Mouse (Mus musculus): ENCODE data around the gene Rab19.
"Not testable (repeated sequence)": the region's sequence is repeated elsewhere in the genome, so short reads cannot be mapped to it uniquely, and the experiment has no call there.

Rab19 gene

DNA sequence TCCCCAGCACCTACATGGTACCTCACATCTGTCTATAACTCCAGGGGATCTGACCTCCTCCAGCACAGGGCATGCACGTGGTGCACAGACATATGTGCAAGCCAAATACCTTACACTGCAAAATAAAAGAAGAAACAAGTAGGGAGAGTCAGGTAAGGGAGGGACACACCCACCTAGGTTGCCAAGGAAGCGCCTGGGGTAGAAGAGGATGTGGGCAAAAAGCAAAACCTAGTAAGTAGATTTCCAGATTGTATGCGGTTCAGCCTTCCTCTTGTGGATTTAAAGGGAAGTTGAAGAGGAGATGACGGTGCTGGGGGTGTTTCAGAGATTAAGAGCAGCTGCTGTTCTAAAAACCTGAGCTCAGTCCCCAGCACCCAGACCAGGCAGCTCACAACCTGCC lies 1.8 kb upstream of the Rab19 start:
- DNase-seq (ENCODE audit: low read depth, low spot score) = no peak

DNA sequence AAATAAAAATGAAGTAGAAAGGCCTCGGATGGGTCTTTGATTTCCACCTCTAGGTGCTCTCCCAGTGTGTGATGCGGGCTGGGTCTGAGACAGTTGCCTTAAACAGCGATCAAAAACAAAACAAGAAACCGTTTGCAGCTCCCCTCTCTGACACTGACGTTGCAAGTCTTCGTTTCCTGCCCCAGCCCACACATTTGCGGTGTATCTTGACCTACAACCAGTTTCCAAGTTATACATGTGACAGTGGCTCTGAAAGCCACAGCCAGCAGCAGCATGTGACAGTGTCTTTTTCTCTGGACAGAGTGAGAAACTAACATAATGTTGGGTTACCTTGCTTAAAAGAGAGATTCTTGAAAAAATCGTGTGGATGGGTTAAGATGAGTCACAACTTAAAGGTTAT lies 1.2 kb upstream of the Rab19 start:
- DNase-seq (ENCODE audit: low read depth, low spot score) = no peak

DNA sequence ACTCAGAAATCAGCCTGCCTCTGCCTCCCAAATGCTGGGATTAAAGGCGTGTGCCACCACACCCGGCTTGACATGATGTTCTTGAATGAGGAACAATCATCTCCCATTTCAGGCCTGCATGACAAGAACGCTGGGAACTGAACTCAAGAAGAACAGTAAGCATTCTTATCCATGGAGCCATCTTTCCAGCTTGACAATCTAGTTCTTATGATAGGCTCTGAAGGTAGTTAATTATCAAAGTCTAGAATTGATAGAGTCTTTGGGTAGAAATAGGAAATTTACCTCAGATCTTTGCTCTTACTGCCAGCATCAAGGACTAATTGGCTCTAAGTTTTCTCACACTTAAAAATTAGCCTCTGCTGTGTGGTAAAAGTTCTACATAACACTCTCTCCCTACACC lies 699 bp upstream of the Rab19 start:
- no peak for DNase-seq (ENCODE audit: low read depth, low spot score)

DNA sequence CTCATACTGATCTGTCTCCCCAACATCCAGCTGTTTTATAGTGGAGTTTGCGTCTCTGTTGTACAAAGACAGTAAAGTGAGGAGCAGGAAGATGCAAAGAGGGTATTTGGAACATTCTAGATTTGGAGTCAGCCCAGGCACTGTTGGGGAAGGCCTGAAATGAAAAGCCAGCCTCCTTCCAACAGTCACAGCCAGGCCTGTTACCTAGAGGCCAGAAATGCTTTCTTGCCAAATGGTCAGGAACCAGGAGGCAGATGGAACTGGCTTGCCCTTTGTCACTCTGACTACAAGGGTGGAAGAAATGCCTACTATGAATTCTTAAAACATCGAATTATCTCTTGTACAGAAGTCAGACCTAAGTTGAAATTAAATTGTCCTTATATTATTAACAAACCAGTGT lies 9.0 kb downstream of the Rab19 start:
- no peak for DNase-seq (ENCODE audit: low read depth, low spot score)

DNA sequence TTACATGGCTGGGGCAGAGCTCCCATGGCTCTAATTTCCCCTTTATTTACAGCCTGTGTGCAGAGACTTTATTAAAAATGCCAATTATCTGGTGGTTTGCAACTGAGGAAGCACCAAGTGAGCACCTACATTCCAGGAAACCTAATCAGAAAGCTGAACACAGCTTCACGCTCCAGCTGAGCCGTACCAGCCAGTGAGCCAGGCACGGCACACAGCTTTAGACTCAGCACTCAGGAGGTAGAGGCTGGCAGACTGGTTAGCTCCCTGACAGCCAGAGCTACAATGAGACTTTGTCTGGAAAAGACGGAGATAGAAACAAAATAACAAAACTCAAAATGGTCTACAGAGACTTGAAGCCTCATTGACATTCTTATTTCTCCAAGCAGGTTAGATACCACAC lies 14.5 kb downstream of the Rab19 start:
- no peak for DNase-seq (ENCODE audit: low read depth, low spot score)

DNA sequence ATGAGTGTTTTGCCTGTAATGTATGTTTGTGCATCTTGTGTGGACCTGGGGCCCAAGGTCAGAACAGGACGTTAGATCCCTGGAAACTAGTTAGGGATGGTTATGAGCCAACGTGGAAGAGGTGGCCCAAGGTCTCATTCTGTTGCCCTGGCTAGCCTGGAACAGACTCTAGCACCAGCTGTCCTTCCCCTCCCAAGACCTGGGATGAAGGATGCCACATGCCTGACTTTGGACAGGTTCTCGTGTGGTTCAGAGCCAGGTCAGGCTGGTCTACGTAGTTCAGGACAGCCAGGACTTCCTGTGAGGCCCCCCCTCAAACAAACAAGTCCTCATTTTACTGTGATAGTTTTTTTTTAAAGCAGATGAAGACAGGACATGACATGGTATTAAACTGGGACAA lies 14.9 kb downstream of the Rab19 start:
- no peak for DNase-seq (ENCODE audit: low read depth, low spot score)

DNA sequence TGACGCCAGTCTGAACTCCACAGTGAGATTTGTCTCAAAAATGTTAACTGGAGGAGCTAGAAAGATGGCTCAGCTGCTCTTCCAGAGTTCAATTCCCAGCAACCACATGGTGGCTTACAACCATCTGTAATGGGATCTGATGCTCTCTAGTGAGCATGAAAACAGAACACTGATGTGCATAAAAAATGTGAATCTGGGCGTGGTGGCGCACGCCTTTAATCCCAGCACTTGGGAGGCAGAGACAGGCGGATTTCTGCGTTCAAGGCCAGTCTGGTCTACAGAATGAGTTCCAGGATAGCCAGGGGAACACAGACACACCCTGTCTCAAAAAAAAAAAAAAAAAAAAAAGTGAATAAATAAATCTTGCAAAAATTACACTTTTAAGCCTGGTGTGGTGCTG lies 16.1 kb downstream of the Rab19 start:
- no peak for DNase-seq (ENCODE audit: low read depth, low spot score)

DNA sequence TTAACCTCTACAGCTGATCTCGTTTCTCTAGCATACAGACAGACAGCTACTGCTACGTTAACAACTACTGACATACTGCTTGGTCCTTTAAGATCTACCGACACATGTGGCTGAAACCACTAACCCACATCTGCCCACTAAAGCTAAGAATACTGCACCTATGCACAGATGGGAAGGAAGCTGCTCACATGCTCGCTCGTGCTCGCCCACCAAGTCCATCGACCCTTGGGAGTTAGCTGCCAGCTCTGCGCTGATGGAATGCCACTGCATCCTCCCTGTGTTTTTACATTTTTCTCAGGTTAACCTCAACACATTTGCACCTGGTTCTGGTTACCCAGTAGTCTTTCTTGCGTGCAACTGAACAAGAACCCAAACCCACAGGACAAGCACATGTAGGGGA lies 17.4 kb downstream of the Rab19 start:
- DNase-seq (ENCODE audit: low read depth, low spot score) = no peak

DNA sequence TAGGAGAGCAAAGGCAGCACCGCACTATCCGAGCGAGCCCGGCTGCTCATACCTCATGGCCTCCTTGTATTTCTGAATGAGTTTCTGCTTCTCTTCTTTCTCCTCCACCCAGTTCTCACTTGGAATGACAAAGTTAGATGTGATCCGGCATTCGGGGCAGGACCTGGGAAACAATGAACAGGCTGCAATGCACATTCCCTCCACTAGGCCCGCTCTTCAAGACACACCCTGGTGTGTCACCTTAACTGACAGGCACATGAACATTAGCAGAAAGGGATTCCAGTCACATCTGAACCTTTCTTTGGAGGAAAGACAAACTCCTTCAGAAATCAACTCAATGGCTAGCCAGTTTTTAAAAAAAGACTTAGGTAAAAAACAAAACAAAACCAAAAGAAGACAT lies 19.4 kb downstream of the Rab19 start:
- DNase-seq (ENCODE audit: low read depth, low spot score) = no peak

DNA sequence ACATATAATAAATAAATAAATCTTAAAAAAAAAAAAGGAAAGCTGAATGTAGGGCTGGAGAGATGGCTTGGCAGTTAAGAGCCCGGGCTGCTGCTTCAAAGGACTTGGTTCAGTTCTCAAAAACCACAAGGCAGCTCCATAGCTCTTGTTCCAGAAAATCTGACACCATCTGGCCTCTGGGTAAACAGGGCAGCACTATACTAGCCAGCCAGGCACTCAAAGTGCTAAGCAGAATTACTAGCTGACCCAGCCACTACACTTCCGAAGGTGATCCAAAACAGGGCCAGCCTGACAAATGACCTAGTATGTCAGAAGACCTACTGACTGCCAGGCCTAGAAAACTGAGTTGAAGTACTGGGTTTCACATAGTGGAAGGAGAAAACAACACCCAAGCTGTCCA lies 22.2 kb downstream of the Rab19 start:
- DNase-seq (ENCODE audit: low read depth, low spot score) = no peak

DNA sequence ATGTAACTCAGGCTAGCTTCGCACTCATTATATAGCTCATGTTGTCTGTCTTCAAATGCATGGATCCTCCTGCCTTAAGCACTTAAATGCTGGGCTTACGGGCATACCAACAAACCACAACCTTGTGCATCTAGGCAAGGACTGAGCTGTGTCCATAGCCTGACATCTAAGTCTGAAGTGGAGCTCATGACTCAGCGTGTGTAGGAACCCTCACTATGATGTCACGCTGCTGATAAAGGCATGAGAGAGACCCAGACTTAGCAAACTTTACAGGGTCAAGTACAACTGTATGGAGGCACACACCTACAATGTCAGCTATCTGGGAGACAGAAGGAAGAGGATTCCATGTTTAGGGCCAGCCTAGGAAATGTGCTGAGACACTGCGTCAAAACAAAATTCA lies 25.5 kb downstream of the Rab19 start:
- DNase-seq (ENCODE audit: low read depth, low spot score) = no peak

DNA sequence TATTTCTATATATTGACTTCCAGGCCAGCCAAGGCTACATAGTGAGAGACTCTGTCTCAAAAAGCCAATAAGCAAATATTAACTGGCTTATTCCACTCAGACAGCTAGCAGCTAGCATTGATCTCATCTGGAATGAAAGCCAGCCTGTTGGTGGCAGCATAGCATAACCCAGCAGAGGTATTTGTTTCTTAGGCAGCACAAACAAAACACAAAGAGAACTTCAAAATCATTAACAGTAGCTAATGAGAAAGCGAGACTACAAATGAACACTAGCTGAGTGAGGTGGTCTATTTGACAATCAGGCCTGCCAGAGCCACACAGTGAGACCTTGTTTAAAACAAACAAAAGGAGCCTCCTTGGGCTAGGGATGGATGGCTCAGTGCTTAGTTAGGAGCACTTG lies 33.1 kb downstream of the Rab19 start:
- DNase-seq (ENCODE audit: low read depth, low spot score) = no peak

DNA sequence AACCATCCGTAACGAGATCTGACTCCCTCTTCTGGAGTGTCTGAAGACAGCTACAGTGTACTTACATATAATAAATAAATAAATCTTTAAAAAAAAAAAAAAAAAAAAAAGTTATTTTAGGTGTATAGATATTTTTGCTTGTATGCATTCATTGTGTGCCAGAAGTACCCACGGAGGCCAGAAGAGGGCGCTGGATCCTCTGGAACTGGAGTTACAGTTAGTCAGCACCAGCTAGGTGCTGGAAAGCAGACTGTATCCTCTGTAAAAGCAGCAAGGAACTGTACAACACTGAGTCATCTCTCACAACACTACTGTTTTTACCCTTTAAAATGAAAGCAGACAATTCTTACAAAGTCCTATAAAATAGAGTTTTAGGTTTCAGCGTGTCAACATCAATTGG lies 34.8 kb downstream of the Rab19 start:
- DNase-seq (ENCODE audit: low read depth, low spot score) = no peak

DNA sequence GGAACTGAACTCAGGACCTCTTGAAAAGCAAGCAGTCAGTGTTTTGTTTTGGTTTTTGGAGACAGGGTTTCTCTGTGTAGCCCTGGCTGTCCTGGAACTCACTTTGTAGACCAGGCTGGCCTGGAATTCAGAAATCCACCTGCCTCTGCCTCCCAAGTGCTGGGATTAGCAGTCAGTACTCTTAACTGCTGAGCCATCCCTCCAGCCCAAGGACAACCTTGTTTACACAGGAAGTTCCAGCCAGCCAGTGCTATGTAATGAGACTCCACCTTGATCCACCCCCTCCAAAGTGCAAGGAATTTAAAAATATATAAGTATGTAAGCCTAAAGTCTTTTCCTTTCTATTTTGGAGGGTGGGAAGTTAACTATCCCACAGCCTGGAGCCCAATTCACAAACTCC lies 35.7 kb downstream of the Rab19 start:
- not testable (repeated sequence) for DNase-seq (ENCODE audit: low read depth, low spot score)

DNA sequence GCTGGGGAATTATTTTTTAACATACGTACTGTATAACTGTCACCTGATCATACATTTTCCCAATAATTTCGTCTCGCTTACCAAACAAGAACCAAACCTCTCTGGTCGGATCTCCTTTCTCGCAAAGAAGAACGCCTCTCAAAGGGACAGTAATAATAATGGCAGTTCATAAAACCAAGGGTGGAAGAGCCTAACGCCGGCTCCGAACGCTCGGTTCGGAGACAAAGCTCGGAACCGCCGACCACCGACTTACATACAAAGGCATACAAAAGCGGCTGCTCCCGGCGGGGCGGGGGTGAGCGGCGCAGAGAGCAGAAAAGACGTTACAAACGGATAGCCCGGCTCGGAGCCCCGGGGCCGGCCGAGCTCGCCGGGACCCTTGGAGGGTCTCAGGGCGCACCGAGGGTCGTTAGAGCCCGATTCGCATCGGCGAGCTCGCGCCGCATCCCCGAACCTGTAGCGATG lies 38.4 kb downstream of the Rab19 start:
- DNase-seq (ENCODE audit: low read depth, low spot score) = no peak

DNA sequence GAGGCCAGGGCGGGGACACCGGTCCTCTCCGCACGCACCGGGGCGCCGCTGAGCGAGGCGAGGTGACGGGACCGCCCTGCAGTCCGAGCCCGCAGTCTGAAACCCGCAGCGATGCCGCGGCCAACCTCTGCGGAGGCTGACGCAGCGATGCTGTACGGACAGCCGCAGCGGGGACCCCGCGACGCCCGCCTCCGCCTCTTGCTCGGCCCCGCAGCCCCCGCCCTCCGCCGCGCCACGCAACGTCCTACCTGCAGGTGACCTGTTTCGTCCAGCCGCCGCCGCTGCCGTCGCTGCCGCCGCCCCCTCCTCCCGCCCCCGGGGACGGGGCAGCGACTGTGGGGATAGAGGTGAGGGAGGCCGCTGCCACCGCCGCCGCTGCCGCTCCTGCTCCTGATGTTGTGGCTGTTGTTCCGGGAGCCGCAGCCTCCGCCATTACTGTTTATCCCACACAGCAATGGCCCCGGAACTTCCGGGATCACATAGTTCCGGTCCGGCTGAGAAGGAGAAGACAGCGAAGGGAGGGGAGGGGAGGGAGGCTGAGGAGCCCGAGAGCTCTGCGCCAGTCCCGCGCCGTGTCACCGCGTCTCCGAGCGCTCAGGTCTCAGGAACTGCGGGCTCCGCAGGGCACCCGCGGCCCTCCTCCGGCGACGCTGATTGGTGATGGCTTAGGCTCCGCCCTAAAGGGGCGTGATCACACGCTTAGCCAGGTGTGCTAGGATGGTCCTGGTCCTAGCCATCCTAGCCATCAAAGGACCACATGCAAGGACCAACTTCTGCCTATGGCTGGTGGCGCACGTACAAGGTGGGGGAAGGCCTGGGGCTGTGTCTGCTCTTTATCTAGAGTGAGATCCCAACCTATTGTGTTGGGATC lies 39.1 kb downstream of the Rab19 start, which contains the start of gene Mkrn1:
TSS of gene Mkrn1 (minus strand) at position 612 of the 871 bp plus-strand sequence.
- DNase-seq (ENCODE audit: low read depth, low spot score) = peak; percentile 81

DNA sequence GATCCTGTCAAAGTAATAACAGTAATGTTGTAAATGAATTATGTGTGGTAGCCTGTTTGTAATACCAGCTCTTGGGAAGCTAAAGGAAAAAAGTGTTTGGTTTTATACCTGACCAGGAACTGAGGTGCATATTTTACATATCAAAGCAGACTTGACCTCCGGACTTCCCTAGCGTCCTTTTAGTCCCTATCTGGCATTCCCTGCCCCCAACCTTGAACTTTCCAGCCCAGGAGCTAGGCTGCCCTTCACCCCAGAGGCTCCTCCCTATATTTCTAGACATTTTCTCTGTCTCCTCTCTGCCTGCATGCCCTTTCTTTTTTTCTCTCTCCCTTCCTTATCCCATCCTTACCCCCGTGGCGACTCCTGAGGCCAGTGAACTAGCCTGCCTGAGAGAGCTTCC lies 39.9 kb downstream of the Rab19 start:
- no peak for DNase-seq (ENCODE audit: low read depth, low spot score)

DNA sequence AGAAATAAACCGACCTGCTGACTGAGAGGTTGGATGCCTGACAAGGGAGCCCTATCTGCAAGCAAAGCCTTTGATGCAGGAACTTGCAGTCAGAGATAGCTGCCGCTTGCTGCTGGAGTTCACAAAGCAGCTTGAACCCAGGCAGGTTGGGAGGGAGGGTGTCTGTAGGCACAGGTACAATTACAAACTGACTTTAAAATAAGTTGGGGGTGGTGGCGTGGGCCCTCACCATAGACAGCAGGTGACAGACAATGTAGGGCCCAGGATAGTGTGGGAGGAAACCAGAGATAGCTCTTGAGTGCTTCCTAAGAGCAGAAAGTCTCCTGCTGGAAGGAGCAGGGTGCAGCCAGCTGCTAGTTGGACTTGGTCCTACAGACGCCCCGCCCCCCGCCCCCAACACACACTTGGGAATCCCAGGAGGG lies 42.2 kb downstream of the Rab19 start:
- DNase-seq (ENCODE audit: low read depth, low spot score) = no peak

DNA sequence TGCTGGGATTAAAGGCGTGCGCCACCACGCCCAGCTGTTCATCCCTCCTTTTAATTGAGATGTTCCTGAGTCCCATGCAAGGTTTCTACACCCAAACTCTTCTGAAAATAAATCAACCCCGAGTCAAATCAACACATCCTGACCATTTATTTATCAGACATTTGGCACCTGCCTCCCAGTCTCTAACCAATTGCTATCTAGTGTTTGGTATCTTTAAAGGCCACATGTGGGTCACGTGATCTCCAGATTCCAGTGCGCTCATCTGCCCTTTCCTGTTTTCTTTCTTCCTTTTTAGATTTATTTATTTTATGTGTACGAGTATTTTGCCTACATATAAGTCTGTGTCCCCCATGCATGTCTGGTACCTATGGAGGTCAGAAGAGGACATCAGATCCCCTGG lies 42.7 kb downstream of the Rab19 start:
- no peak for DNase-seq (ENCODE audit: low read depth, low spot score)

DNA sequence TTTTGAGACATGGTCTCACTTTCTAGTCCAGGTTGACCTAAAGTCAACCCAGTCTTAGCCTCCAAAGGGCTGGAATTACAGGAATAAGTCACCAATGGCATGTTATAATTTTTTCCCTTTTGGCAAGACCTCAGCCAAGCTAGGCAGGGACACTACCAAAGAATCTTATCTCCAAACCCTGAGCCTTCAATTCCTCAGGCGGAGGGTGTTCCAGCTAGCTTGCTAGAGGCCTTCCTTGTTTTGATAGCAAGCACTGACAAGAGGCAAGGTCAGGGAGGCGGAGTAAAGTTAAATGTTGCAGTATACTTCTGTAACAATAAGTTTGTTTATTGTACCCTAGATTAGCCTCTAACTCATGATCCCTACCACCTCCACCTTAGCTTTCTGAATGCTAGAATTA lies 44.2 kb downstream of the Rab19 start:
- DNase-seq (ENCODE audit: low read depth, low spot score) = no peak

DNA sequence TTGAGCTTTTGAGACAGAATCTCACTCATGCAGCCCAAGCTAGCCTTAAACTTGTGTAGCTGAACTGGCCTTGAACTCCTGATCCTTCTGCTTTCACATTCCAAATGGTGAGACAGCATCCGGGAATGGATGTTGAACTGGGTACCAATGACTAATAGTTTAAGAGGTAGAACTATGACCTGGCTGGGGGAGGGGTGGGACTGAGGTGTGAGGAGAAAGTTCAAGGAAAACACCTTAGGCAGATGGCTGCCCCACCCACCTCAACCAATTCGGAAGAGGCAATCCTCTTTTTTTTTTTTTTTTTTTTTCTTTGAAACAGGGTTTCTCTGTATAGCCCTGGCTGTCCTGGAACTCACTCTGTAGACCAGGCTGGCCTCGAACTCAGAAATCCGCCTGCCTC lies 45.8 kb downstream of the Rab19 start:
- DNase-seq (ENCODE audit: low read depth, low spot score) = no peak

DNA sequence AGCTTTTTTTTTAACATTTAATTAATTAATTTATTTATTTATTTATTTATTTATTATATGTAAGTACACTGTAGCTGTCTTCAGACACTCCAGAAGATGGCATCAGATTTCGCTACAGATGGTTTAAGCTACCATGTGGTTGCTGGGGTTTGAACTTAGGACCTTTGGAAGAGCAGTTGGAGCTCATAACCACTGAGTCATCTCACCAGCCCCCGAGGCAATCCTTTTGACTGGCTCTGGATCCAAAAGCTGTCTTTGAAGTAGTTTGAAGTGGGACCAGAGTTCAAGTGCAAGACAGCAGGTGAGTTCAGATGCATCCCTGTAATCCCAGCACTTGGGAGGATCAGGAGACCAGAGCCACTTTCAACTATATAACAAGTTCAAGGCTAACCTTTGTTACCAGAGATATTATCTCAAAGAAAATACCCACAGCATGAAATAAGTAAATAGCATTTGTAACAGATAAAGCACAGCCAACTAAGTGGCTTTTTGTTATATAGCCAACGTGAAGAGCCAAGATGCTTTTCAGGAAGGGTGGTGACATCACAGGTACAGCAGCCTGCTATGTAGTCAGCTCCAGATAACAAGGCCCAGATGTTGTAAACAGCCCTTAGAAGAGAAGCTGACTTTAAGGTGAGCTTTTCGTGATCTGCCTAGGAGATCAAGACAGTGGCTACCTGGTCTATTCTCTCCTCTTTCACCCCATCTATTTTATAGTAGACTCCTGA lies 46.5 kb downstream of the Rab19 start:
- no peak for DNase-seq (ENCODE audit: low read depth, low spot score)
